Mouse (Mus musculus) cerebellum, adult 2 months (tissue): ENCODE measurements around the gene Astn2.

ENCODE experiments used
- CTCF ChIP-seq: fragments of 200-500 bp; IDR thresholded peaks from 2 replicates; pipeline ENCODE4 v1.5.1; 2011; ENCODE audit warnings: low read depth, mild to moderate bottlenecking, control low read depth, low read length, moderate library complexity, borderline replicate concordance; ENCODE audit not compliant: insufficient read depth
- POLR2A ChIP-seq: fragments of 200-500 bp; IDR thresholded peaks from 2 replicates; pipeline ENCODE4 v1.6.1; 2011; ENCODE audit warnings: low read length, control low read depth, borderline replicate concordance; ENCODE audit not compliant: insufficient read depth

DNA sequence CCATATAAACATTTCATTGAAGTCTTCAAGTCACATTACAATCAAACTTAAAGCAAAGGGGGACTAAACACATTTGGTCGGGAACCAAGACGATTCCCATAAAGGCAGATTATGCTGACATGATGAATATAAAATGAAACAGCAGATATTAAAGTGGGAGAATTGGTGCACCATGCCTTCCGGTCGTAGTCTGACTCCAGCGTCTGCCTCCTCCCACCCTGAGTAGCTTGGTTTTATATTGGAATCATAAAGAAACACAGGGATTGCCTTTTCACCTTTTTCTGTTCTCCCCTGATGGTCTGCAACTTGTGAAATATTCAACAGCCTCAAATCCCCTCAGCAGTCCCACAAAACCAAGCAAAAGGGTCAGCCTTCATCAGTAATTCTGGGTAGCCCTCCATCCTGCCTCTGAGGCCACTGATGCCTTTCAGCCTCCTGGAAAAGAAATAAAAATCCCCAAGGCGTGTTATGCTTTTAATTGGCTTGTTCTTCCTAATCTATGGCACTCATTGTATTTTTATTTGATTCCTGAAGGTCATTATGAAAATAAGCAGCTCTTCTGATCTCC, 132.8 kb downstream of the Astn2 start:
- TF ChIP-seq CTCF, result no peak
- TF ChIP-seq POLR2A, result no peak
